Mouse (Mus musculus) frontal cortex, postnatal 25 days (tissue): ENCODE measurements around the gene Slc25a33.

ENCODE experiments used
- DNase-seq, 2 experiments: peaks; one replicate each; pipeline ENCODE4 v3.0.0; 2022; ENCODE audit warnings: low spot score in 2 of 2

The Slc25a33 gene

GRCm38 (mm10) chr4:149725661-149726350 lies 48.3 kb downstream of the Slc25a33 start:
- DNase-seq, result peak in 1 of 2 experiments; percentile 56

- no peak for DNase-seq
Observed at GRCm38 (mm10) chr4:149724916-149725470, 49.1 kb downstream of the Slc25a33 start.

- no peak for DNase-seq
Observed at GRCm38 (mm10) chr4:149723855-149724731, 50.0 kb downstream of the Slc25a33 start.

- DNase-seq, result no peak
Observed at GRCm38 (mm10) chr4:149723021-149723390, 51.1 kb downstream of the Slc25a33 start.

GRCm38 (mm10) chr4:149722104-149723020 lies 51.7 kb downstream of the Slc25a33 start:
- no peak for DNase-seq

- no peak for DNase-seq
Observed at GRCm38 (mm10) chr4:149721163-149721562, 52.9 kb downstream of the Slc25a33 start.

GRCm38 (mm10) chr4:149719686-149720085 lies 54.4 kb downstream of the Slc25a33 start:
- DNase-seq, result no peak

GRCm38 (mm10) chr4:149714542-149714941 lies 59.5 kb downstream of the Slc25a33 start:
- no peak for DNase-seq

- DNase-seq, result no peak
Observed at GRCm38 (mm10) chr4:149711955-149712354, 62.1 kb downstream of the Slc25a33 start.

GRCm38 (mm10) chr4:149711485-149711884 lies 62.6 kb downstream of the Slc25a33 start:
- no peak for DNase-seq

- no peak for DNase-seq
Observed at GRCm38 (mm10) chr4:149710510-149710909, 63.6 kb downstream of the Slc25a33 start.

GRCm38 (mm10) chr4:149705941-149706340 lies 68.1 kb downstream of the Slc25a33 start:
- DNase-seq, result no peak

GRCm38 (mm10) chr4:149705298-149705697 lies 68.8 kb downstream of the Slc25a33 start:
- no peak for DNase-seq

- DNase-seq, result no peak
Observed at GRCm38 (mm10) chr4:149702210-149702979, 71.7 kb downstream of the Slc25a33 start, which contains the start of gene Pik3cd. Pik3cd (minus strand) TSS chr4:149702571.

GRCm38 (mm10) chr4:149701426-149702209 lies 72.5 kb downstream of the Slc25a33 start:
- DNase-seq, result no peak

GRCm38 (mm10) chr4:149699953-149700352 lies 74.1 kb downstream of the Slc25a33 start:
- DNase-seq, result no peak

GRCm38 (mm10) chr4:149698197-149698821 lies 75.8 kb downstream of the Slc25a33 start:
- DNase-seq, result no peak

GRCm38 (mm10) chr4:149697506-149698196 lies 76.4 kb downstream of the Slc25a33 start:
- no peak for DNase-seq
